Mouse (Mus musculus): ENCODE data around the gene Dynll1.
"Not testable (repeated sequence)": the region's sequence is repeated elsewhere in the genome, so short reads cannot be mapped to it uniquely, and the experiment has no call there.

Gene Dynll1

GRCm38 (mm10) chr5:115312354-115312753 is 11.6 kb upstream of the Dynll1 start:
- DNase-seq, result no peak

DNA sequence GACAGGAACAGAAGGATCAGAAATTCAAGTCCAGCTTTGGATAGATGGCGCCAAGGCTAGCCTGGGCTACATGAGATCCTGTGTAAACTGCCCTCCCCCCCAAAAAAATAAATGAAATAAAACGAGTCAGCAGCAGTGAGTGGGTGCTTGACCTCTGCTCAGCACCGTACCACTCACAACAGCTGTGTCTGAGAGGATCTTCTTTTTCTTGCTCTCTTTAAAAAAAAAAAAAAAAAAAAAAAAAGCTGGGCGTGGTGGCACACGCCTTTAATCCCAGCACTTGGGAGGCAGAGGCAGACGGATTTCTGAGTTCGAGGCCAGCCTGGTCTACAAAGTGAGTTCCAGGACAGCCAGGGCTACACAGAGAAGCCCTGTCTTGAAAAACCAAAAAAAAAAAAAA is 1.4 kb upstream of the Dynll1 start:
- not testable (repeated sequence) for DNase-seq

DNA sequence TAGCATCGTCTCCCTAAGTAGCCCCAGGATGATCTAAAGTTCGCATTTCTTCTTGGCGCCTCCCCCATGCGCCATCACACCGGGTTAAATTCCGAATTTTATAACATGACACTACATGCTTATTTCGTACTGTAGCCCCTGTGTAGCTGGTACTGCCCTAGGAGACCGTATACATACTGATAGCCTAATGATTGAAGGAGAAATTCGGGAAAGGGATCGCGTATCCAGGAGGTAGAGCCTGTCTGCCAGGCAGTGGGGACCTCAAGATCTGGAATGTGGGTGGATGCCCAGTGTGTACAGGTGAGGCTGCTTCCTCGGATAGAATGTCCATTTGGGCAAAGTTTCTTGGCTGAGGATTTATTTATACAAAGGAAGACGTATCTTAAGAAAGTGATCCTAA is 816 bp upstream of the Dynll1 start:
- DNase-seq, result no peak

- peak; percentile 77 for DNase-seq
Observed at GRCm38 (mm10) chr5:115300035-115300744, 609 bp downstream of the Dynll1 start.

GRCm38 (mm10) chr5:115296347-115296746 is 4.5 kb downstream of the Dynll1 start:
- DNase-seq, result no peak

DNA sequence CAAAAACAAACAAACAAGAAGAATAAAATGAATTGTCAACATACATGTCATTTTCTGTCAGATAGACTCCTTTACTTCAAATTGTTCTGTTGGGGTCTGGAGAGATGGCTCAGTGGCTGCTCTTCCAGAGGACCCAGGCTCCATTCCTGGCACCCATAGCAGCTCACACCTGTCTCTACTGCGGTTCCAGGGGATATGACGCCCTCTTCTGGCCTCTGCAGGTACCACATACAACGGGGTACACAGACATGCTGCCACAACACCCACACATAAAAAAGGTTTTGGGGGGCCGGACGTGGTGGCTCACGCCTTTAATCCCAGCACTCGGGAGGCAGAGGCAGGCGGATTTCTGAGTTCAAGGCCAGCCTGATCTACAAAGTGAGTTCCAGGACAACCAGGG is 6.6 kb downstream of the Dynll1 start:
- DNase-seq, result peak in 1 of 2 experiments; percentile 32

DNA sequence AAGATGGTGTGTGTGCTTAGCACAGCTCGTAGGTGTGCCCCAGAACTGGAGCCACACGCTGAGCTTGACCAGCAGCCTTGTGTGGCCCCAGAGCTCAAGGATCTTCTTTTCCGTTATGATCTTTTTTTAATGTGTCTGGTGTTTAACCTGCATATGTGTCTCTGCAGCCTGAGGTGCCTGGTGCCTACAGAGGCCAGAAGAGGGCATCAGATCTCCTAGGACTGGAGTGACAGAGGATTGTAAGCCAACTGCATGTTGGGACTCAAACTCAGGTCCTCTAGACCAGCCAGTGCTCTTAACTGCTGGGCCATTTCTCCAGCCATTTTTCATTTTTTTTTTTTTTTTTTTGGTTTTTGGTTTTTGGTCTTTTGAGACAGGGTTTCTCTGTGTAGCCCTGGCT is 16.1 kb downstream of the Dynll1 start:
- DNase-seq, result no peak

GRCm38 (mm10) chr5:115280050-115280687 is 20.6 kb downstream of the Dynll1 start:
- no peak for DNase-seq

GRCm38 (mm10) chr5:115279226-115280049 is 21.4 kb downstream of the Dynll1 start, which contains the start of gene Coq5:
Gene Coq5 (plus strand): TSS chr5:115279666.
- peak; percentile 87 to 91 for DNase-seq

GRCm38 (mm10) chr5:115278785-115279184 is 22.0 kb downstream of the Dynll1 start:
- no peak for DNase-seq

DNA sequence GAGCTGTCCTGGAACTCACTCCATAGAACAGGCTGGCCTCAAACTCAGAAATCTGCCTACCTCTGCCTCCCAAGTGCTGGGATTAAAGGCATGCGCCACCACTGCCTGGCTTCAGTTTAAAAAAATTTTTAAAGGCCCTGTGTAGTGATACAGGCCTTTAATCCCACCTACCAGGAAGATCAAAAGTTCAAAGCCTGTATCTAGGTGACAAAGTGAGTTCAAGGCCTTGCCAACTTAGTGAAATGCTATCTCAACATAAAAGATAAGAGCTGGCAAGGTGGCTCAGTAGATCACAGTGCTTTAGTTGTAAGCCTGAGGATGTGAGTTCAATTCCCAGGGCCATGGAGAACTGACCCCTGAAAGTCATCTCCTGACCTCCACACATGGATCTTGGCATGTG is 22.7 kb downstream of the Dynll1 start:
- DNase-seq, result no peak

DNA sequence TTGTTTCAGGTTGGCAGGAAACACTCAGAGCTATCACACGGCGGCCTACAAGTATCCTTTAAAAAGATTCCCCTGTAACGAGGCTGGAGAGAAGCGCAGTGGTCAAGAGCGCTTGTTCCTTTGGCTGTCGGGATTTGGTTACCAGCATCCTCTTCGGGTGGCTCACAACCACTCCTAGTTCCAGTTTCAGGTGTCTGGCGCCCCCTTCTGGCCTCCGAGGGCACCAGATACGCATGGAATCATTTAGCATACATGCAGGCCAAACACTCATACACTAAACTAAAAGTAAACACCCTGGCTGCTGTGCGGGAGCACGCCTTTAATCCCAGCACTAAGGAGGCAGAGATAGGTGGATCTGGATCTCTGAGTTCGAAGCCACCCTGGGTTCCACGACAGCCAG is 24.8 kb downstream of the Dynll1 start:
- DNase-seq, result peak in 1 of 2 experiments; percentile 44

GRCm38 (mm10) chr5:115274771-115275170 is 26.0 kb downstream of the Dynll1 start:
- DNase-seq, result no peak

DNA sequence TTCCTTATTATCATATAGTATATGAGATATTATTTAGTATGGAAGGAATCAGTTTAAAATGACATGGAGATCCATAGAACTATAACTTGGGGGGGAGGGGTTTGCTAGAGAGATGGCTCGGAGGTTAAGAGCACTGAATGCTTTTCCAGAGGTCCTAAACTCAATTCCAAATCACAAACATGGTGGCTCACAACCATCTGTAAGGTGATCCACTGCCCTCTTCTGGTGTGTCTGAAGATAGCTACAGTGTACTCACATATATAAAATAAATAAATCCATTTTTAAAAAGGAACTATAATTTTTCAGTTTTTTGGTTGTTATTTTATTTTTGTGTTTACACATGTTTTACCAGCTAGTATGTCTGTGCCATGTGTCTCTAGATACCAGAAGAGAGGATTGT is 26.4 kb downstream of the Dynll1 start:
- no peak for DNase-seq

DNA sequence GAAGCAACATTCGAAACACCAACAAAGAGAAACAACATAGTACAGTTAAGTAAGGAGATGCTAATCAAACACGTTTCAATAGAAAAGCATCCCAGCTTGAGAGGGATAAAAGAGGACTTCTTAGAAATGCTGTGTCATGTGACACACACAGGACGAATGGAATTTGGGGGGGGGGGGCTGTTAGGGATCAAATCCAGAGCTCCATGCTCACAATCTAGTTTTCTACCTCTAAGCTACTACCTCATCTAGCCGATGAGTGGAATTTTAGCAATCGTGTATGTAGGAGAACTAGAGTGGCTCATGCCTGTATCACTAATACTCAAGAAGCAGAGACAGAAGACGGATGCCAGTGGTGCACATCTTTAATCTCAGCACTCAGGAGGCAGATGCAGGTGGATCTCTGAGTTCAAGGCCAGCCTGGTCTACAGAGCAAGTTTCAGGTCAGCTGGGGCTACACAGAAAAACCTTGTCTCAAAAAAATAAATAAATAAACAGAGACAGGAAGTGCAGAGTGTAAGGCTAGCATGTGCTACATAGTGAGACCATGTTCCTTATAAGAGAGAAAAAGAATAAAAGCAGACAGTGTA is 27.2 kb downstream of the Dynll1 start:
- DNase-seq, result no peak

- peak; percentile 96 to 99 for DNase-seq
Observed at GRCm38 (mm10) chr5:115272812-115273548, 27.8 kb downstream of the Dynll1 start, which contains the start of gene Rnf10. Gene Rnf10 (minus strand): TSS chr5:115272898.

- DNase-seq, result peak; percentile 16 to 58
Observed at GRCm38 (mm10) chr5:115271931-115272811, 28.6 kb downstream of the Dynll1 start.

GRCm38 (mm10) chr5:115269969-115270368 is 30.8 kb downstream of the Dynll1 start:
- DNase-seq, result no peak

GRCm38 (mm10) chr5:115268266-115268665 is 32.5 kb downstream of the Dynll1 start:
- DNase-seq, result no peak

DNA sequence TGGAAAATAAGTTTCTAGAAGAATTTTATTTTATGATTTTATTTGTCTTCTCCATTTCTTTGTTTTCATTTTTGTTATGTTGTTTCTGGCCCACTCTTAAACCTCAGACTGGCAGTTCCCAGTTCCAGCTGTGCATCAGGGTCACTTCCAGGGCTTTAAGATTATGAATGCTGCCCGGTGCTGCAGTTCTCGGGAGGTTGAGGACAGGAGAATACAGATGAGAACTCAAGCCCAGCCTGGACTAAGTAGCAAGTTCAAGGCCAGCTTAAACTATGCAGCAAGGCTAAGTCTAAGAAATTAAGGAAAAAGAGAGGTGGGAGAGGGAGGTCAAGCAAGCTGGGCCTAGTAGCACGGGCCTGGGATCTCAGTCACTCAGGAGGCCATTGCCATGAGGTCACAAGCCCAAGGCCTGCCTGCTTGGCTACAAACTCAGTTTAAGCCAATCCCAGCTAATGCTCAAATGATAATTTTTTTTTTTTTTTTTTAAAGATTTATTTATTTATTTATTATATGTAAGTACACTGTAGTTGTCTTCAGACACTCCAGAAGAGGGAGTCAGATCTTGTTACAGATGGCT is 33.2 kb downstream of the Dynll1 start:
- DNase-seq, result no peak
